Mouse (Mus musculus) retina, adult 2 months (tissue): Measurements from ENCODE around the gene Dohh.
A peak's percentile ranks its signal among the peaks of the same experiment; 100 is the strongest.

Source experiments
- DNase-seq: peaks from one replicate; pipeline ENCODE4 v3.0.0-alpha.2; 2012; ENCODE audit warnings: low read depth, low spot score

Gene Dohh

GRCm38 (mm10) chr10:81418216-81419070 lies 34.2 kb downstream of the Dohh start:
- no peak for DNase-seq

GRCm38 (mm10) chr10:81419111-81419928 lies 35.1 kb downstream of the Dohh start:
- DNase-seq: no peak

GRCm38 (mm10) chr10:81420191-81420767 lies 36.1 kb downstream of the Dohh start:
- no peak for DNase-seq

GRCm38 (mm10) chr10:81421041-81421796 lies 37.0 kb downstream of the Dohh start:
- DNase-seq: no peak

- no peak for DNase-seq
These were observed 37.5 kb downstream of the Dohh start for GRCm38 (mm10) chr10:81421797-81422100.

GRCm38 (mm10) chr10:81422191-81422590 lies 38.0 kb downstream of the Dohh start:
- no peak for DNase-seq

GRCm38 (mm10) chr10:81422661-81423217 lies 38.5 kb downstream of the Dohh start:
- no peak for DNase-seq

GRCm38 (mm10) chr10:81423476-81424245 lies 39.4 kb downstream of the Dohh start:
- DNase-seq: no peak

GRCm38 (mm10) chr10:81424246-81425051 lies 40.2 kb downstream of the Dohh start:
- DNase-seq: no peak

GRCm38 (mm10) chr10:81425236-81425850 lies 41.1 kb downstream of the Dohh start:
- no peak for DNase-seq

- DNase-seq: no peak
These were observed 41.9 kb downstream of the Dohh start for GRCm38 (mm10) chr10:81426081-81426671.

- DNase-seq: no peak
These were observed 42.7 kb downstream of the Dohh start for GRCm38 (mm10) chr10:81426897-81427296.

- DNase-seq: no peak
These were observed 43.1 kb downstream of the Dohh start for GRCm38 (mm10) chr10:81427327-81427726.

- no peak for DNase-seq
These were observed 43.7 kb downstream of the Dohh start for GRCm38 (mm10) chr10:81427804-81428506.

- no peak for DNase-seq
These were observed 44.3 kb downstream of the Dohh start for GRCm38 (mm10) chr10:81428507-81428870.

GRCm38 (mm10) chr10:81429092-81429491 lies 44.9 kb downstream of the Dohh start:
- DNase-seq: no peak

- no peak for DNase-seq
These were observed 45.4 kb downstream of the Dohh start for GRCm38 (mm10) chr10:81429605-81430061.

GRCm38 (mm10) chr10:81430141-81430830 lies 46.1 kb downstream of the Dohh start:
- DNase-seq: peak; percentile 72
